9 mouse cellular contexts compared by ENCODE assay signal in the genomic region with DNA sequence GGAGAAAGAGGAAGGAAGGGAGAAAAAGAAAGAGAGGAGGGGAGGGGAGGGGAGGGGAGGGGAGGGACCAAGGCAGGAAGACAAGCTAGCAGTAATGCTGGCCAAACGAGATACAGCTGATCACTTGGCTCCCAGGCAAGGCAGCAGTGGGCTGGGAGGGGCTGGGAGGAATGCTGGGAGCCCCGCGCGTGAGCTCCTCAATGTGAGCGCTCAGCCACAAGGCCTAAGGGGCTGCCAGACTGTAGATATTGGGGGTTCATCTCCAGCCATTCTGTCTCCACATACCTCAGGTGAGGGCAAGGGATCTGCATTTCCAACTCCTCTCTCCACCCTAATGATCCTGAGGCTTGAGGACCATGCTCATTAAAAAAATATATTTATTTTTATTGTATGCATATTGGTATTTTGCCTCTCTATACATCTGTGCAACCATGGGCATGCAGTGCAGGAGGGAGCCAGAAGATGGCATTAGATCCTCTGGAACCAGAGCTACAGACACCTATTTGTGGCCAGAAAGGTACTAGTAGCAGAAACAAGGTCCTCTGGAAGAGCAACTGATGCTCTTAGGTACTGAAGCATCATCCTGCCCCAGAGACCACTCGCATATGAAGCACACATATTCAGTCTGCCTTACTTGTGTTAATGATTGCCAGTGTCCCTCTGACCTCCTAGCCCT. TPM values are rescaled to one million over a fixed set of nuclear protein-coding genes. Genes with fewer than 3 reads are reported as not detected.
DNase-seq lines count a peak whose midpoint lies in the region; ATAC-seq and TF ChIP-seq lines count a peak whose summit lies in the region.
"Had no signal": no experiment of that assay in that cellular context is flagged by ENCODE, and none has a peak within 500 bp of the region (broad histone marks: within the 10 kb centered on the region; RNA-seq: fewer than 3 reads in every experiment).

No protein-coding gene starts in this region.

- TF ChIP-seq CTCF in gastrocnemius, adult 2 months (IDR thresholded peaks at IDR 0.05) = peak; percentile 73

- no peaks in the 10 kb centered on the region for H3K36me3 ChIP-seq in lung, embryonic 16.5 days (ENCODE audit: control insufficient read depth, insufficient read depth, low read length)
- no peaks in the 10 kb centered on the region for H3K36me3 ChIP-seq in stomach, embryonic 15.5 days

- intact Hi-C loops in gastrocnemius, adult 2 months (cut with DNase I) = loop anchor here (2.0 kb wide), 1 partner anchor 46 kb away; no protein-coding TSS in a partner anchor
- intact Hi-C loops in gastrocnemius, postnatal 14 days (cut with DNase I; ENCODE audit: low total_unique reads) = no loop called here

- DNase-seq in gastrocnemius, adult 2 months = peak; percentile 30
- DNase-seq in gastrocnemius, postnatal 14 days = no peak
- peak; percentile 78 to 82 for DNase-seq in B cell, adult 2 months
- DNase-seq in cerebellum, postnatal 10 days = peak; percentile 64 to 66
- no peak for DNase-seq in gastrocnemius, postnatal 10 days

- H3K9me3 ChIP-seq in lung, embryonic 16.5 days (ENCODE audit: control insufficient read depth, low read length) = no peaks in the 10 kb centered on the region
- H3K9me3 ChIP-seq in stomach, embryonic 15.5 days = no peaks in the 10 kb centered on the region

- no peak overlapping the region for H3K4me2 ChIP-seq in lung, embryonic 16.5 days (ENCODE audit: low read depth, low read length)
- no peak overlapping the region for H3K4me2 ChIP-seq in stomach, embryonic 15.5 days

- no peak overlapping the region; the same call in 1 of the 2 replicates for H3K9ac ChIP-seq in lung, embryonic 16.5 days (ENCODE audit: low read length)
- H3K9ac ChIP-seq in stomach, embryonic 15.5 days = no peak overlapping the region

- peak; percentile 17 for ATAC-seq in inflammation-experienced regulatory T-cells, adult 6 months
- no peak for ATAC-seq in lung, embryonic 16.5 days (ENCODE audit: low read depth)
- no peak for ATAC-seq in stomach, embryonic 15.5 days (ENCODE audit: insufficient read depth, low FRiP score, low read depth)

- peaks cover 15% of the 10 kb centered on the region for H3K4me1 ChIP-seq in lung, embryonic 16.5 days (replicated peaks; ENCODE audit: control insufficient read depth, insufficient read depth, low read length)
- no peaks in the 10 kb centered on the region for H3K4me1 ChIP-seq in stomach, embryonic 15.5 days

- H3K27ac ChIP-seq in gastrocnemius, adult 2 months = peak overlapping the region; percentile 72
- H3K27ac ChIP-seq in lung, embryonic 16.5 days (ENCODE audit: low read length) = peak overlapping the region; percentile 87
- peak overlapping the region; percentile 13; the same call in 1 of the 2 replicates for H3K27ac ChIP-seq in stomach, embryonic 15.5 days

- H3K4me3 ChIP-seq in gastrocnemius, adult 2 months = peak overlapping the region; percentile 40
- no peak overlapping the region for H3K4me3 ChIP-seq in lung, embryonic 16.5 days (ENCODE audit: low read length)
- no peak overlapping the region for H3K4me3 ChIP-seq in stomach, embryonic 15.5 days (replicated peaks)
- H3K4me3 ChIP-seq: myocyte had no signal

- 12% methylated on average over 6 of the region's 6 CpGs for WGBS in lung, embryonic 16.5 days
- WGBS in stomach, embryonic 15.5 days = 24% methylated on average over 5 of the region's 6 CpGs

- no peaks in the 10 kb centered on the region for H3K27me3 ChIP-seq in lung, embryonic 16.5 days (ENCODE audit: control insufficient read depth, insufficient read depth, low read depth, low read length)
- H3K27me3 ChIP-seq in stomach, embryonic 15.5 days (replicated peaks) = no peaks in the 10 kb centered on the region

RNA-seq across cellular contexts. Expression of a gene that starts 2.6 kb away (rescaled TPM):
- total RNA-seq in gastrocnemius, adult 2 months (2021) = 10 to 100 TPM; 36.4 to 46.9 TPM
- total RNA-seq in gastrocnemius, postnatal 14 days (2021) = 100 to 1,000 TPM; 134 to 136 TPM
- polyA plus RNA-seq in inflammation-experienced regulatory T-cells, adult 6 months (2017; shearing (Covaris generic)) = under 1 TPM in 1 of 3 experiments, not detected in 2; 0.49 TPM
- 77.5 and 84.0 TPM in 2 replicates for polyA plus RNA-seq in lung, embryonic 16.5 days (2015; fragmentation: Nextera tagmentation; extraction: Ambion mirVana)
- 27.0 and 29.8 TPM in 2 replicates for polyA plus RNA-seq in stomach, embryonic 15.5 days (2015; fragmentation: Nextera tagmentation; extraction: Ambion mirVana)
- 100 to 1,000 TPM; 145 to 168 TPM for total RNA-seq in gastrocnemius, postnatal 10 days (2021)

Comparison
In these comparisons a context has a peak if more than half of its experiments do, and no peak if none do; other contexts are left out.
1. DNase-seq: peak in gastrocnemius, adult 2 months (single experiment), B cell, adult 2 months (2 of 2) and cerebellum, postnatal 10 days (2 of 2); none in gastrocnemius, postnatal 14 days (single experiment) and gastrocnemius, postnatal 10 days (single experiment).
2. H3K27ac ChIP-seq: peak in every context shown above with its lines; median percentile 87 in lung, embryonic 16.5 days; 72 in gastrocnemius, adult 2 months; 13 in stomach, embryonic 15.5 days.